In genomic region chr14:68447240-68447923, GRCm38 (mm10) we compare ENCODE assay signal across 14 mouse cellular contexts.
DNase-seq lines count a peak whose midpoint lies in the region; ATAC-seq lines count a peak whose summit lies in the region.
"Had no signal": no experiment of that assay in that cellular context is flagged by ENCODE, and none has a peak within 500 bp of the region (broad histone marks: within the 10 kb centered on the region; RNA-seq: fewer than 3 reads in every experiment).

No protein-coding gene starts in this region.

- DNase-seq in hindbrain, embryonic 14.5 days (ENCODE audit: low spot score): no peak
- DNase-seq in kidney, postnatal 14 days: peak; percentile 26
- DNase-seq in cerebellum, adult 11-12 months: no peak
- no peak for DNase-seq in thymus, postnatal 0 days (ENCODE audit: low spot score)
- DNase-seq: embryo, embryonic 11 days; heart, adult 18-20 months; midbrain, embryonic 14.5 days; spleen, adult 18-20 months; thymus, adult 2 months had no signal

- H3K4me1 ChIP-seq in hindbrain, embryonic 14.5 days (replicated peaks; ENCODE audit: control insufficient read depth, insufficient read depth, low read length): no peaks in the 10 kb centered on the region; the same call in 1 of the 2 replicates
- H3K4me1 ChIP-seq in hindbrain, embryonic 16.5 days (ENCODE audit: control insufficient read depth, insufficient read depth, low read depth, low read length): no peaks in the 10 kb centered on the region
- no peaks in the 10 kb centered on the region for H3K4me1 ChIP-seq in intestine, embryonic 15.5 days (replicated peaks)
- peaks cover 13% of the 10 kb centered on the region; the same call in 1 of the 2 replicates for H3K4me1 ChIP-seq in neural tube, embryonic 14.5 days (ENCODE audit: control insufficient read depth, insufficient read depth, low read length)
- H3K4me1 ChIP-seq in midbrain, embryonic 16.5 days (ENCODE audit: control insufficient read depth, insufficient read depth, low read length): peaks cover 16% of the 10 kb centered on the region

- H3K36me3 ChIP-seq in hindbrain, embryonic 14.5 days (replicated peaks; ENCODE audit: control insufficient read depth, insufficient read depth): no peaks in the 10 kb centered on the region
- no peaks in the 10 kb centered on the region for H3K36me3 ChIP-seq in hindbrain, embryonic 16.5 days (ENCODE audit: control insufficient read depth, insufficient read depth, low read length)
- no peaks in the 10 kb centered on the region for H3K36me3 ChIP-seq in intestine, embryonic 15.5 days
- H3K36me3 ChIP-seq in neural tube, embryonic 14.5 days (ENCODE audit: control insufficient read depth, insufficient read depth, low read length): no peaks in the 10 kb centered on the region
- H3K36me3 ChIP-seq in midbrain, embryonic 16.5 days (ENCODE audit: control insufficient read depth, insufficient read depth, low read length): no peaks in the 10 kb centered on the region

- 0 out of 2 replicates have a peak overlapping the region, but pooled peaks have one; percentile 57 for H3K27ac ChIP-seq in hindbrain, embryonic 14.5 days
- no peak overlapping the region for H3K27ac ChIP-seq in hindbrain, embryonic 16.5 days (ENCODE audit: low read depth, low read length)
- no peak overlapping the region for H3K27ac ChIP-seq in intestine, embryonic 15.5 days
- no peak overlapping the region for H3K27ac ChIP-seq in neural tube, embryonic 14.5 days (ENCODE audit: low read depth, low read length)
- no peak overlapping the region for H3K27ac ChIP-seq in midbrain, embryonic 16.5 days (ENCODE audit: low read length)

- no peak for ATAC-seq in hindbrain, embryonic 14.5 days (ENCODE audit: low FRiP score)
- ATAC-seq in hindbrain, embryonic 16.5 days: no peak
- ATAC-seq in intestine, embryonic 15.5 days: peak; percentile 49
- peak; percentile 38; the same call in 1 of the 2 replicates for ATAC-seq in neural tube, embryonic 14.5 days (ENCODE audit: low read depth)
- no peak for ATAC-seq in midbrain, embryonic 16.5 days

- no peaks in the 10 kb centered on the region for H3K9me3 ChIP-seq in hindbrain, embryonic 14.5 days (ENCODE audit: control insufficient read depth, low read length)
- H3K9me3 ChIP-seq in hindbrain, embryonic 16.5 days (ENCODE audit: control insufficient read depth, low read length): no peaks in the 10 kb centered on the region
- no peaks in the 10 kb centered on the region for H3K9me3 ChIP-seq in intestine, embryonic 15.5 days
- no peaks in the 10 kb centered on the region for H3K9me3 ChIP-seq in neural tube, embryonic 14.5 days (ENCODE audit: control insufficient read depth, low read length)
- H3K9me3 ChIP-seq in midbrain, embryonic 16.5 days (replicated peaks; ENCODE audit: control insufficient read depth, low read length, poor library complexity, severe bottlenecking): no peaks in the 10 kb centered on the region

- no peaks in the 10 kb centered on the region for H3K27me3 ChIP-seq in hindbrain, embryonic 14.5 days (ENCODE audit: control insufficient read depth, insufficient read depth, low read length)
- no peaks in the 10 kb centered on the region for H3K27me3 ChIP-seq in hindbrain, embryonic 16.5 days (replicated peaks; ENCODE audit: control insufficient read depth, insufficient read depth, low read length)
- no peaks in the 10 kb centered on the region for H3K27me3 ChIP-seq in intestine, embryonic 15.5 days (replicated peaks)
- no peaks in the 10 kb centered on the region for H3K27me3 ChIP-seq in neural tube, embryonic 14.5 days (ENCODE audit: control insufficient read depth, insufficient read depth, low read length)
- no peaks in the 10 kb centered on the region for H3K27me3 ChIP-seq in midbrain, embryonic 16.5 days (ENCODE audit: control insufficient read depth, insufficient read depth, low read depth, low read length)

- WGBS in hindbrain, embryonic 14.5 days: 60% methylated on average over 7 of the region's 7 CpGs
- WGBS in hindbrain, embryonic 16.5 days: 59% methylated on average over 7 of the region's 7 CpGs
- 33% methylated on average over 7 of the region's 7 CpGs for WGBS in intestine, embryonic 15.5 days
- 43% methylated on average over 7 of the region's 7 CpGs for WGBS in neural tube, embryonic 14.5 days
- WGBS in midbrain, embryonic 16.5 days: 66% methylated on average over 7 of the region's 7 CpGs

- no peak overlapping the region for H3K4me3 ChIP-seq in hindbrain, embryonic 14.5 days (replicated peaks; ENCODE audit: low read length)
- no peak overlapping the region for H3K4me3 ChIP-seq in hindbrain, embryonic 16.5 days (ENCODE audit: low read length)
- no peak overlapping the region for H3K4me3 ChIP-seq in intestine, embryonic 15.5 days (replicated peaks)
- H3K4me3 ChIP-seq in neural tube, embryonic 14.5 days (ENCODE audit: low read depth, low read length): no peak overlapping the region
- H3K4me3 ChIP-seq in midbrain, embryonic 16.5 days (ENCODE audit: low read depth, low read length): no peak overlapping the region
- H3K4me3 ChIP-seq: erythroblast, embryonic 14.5 days had no signal

- no peak overlapping the region for H3K4me2 ChIP-seq in hindbrain, embryonic 14.5 days (replicated peaks)
- no peak overlapping the region for H3K4me2 ChIP-seq in hindbrain, embryonic 16.5 days (ENCODE audit: low read length)
- H3K4me2 ChIP-seq in intestine, embryonic 15.5 days (replicated peaks): no peak overlapping the region
- no peak overlapping the region for H3K4me2 ChIP-seq in neural tube, embryonic 14.5 days (ENCODE audit: low read depth, low read length)
- H3K4me2 ChIP-seq in midbrain, embryonic 16.5 days (ENCODE audit: low read length): no peak overlapping the region

- H3K9ac ChIP-seq in hindbrain, embryonic 14.5 days: no peak overlapping the region
- H3K9ac ChIP-seq in hindbrain, embryonic 16.5 days (ENCODE audit: low read depth, low read length): no peak overlapping the region
- no peak overlapping the region for H3K9ac ChIP-seq in intestine, embryonic 15.5 days
- no peak overlapping the region for H3K9ac ChIP-seq in neural tube, embryonic 14.5 days (replicated peaks; ENCODE audit: low read depth, low read length)
- H3K9ac ChIP-seq in midbrain, embryonic 16.5 days (ENCODE audit: low read depth, low read length): no peak overlapping the region

Comparison
In these comparisons a context has a peak if more than half of its experiments do, and no peak if none do; other contexts are left out.
1. ATAC-seq: peak in intestine, embryonic 15.5 days (single experiment) and neural tube, embryonic 14.5 days (single experiment); none in hindbrain, embryonic 14.5 days (single experiment), hindbrain, embryonic 16.5 days (single experiment) and midbrain, embryonic 16.5 days (single experiment).